Mouse (Mus musculus): ENCODE results near the gene Atp5s. TPM values are rescaled to one million over a fixed set of nuclear protein-coding genes. Genes with fewer than 3 reads are reported as not detected.

The Atp5s gene
- total and polyA plus RNA-seq, 2 experiments, result 8.6 to 9.9 TPM

GRCm38 (mm10) chr12:69788380-69788779 is 63.6 kb downstream of the Atp5s start:
- no peak for TF ChIP-seq POLR2A (IDR thresholded peaks at IDR 0.05; ENCODE audit: extremely low read depth, insufficient read depth, low read length)
- TF ChIP-seq CTCF (IDR thresholded peaks at IDR 0.05; ENCODE audit: low read depth, low read length), result no peak
- peaks cover 6% of the 10 kb centered on the region; the same call in 1 of the 2 replicates for H3K4me1 ChIP-seq (ENCODE audit: control insufficient read depth, insufficient read depth, low read length)
- H3K27ac ChIP-seq (replicated peaks; ENCODE audit: insufficient read depth, low read depth, low read length), result no peak overlapping the region

GRCm38 (mm10) chr12:69789766-69790529 is 65.2 kb downstream of the Atp5s start:
- no peaks in the 10 kb centered on the region for H3K27me3 ChIP-seq (ENCODE audit: control insufficient read depth, insufficient read depth, low read length)
- DNase-seq (ENCODE audit: extremely low read depth, low read depth, low spot score), result no peak
- TF ChIP-seq CTCF (IDR thresholded peaks at IDR 0.05; ENCODE audit: low read depth, low read length) (no peak), POLR2A (IDR thresholded peaks at IDR 0.05; ENCODE audit: extremely low read depth, insufficient read depth, low read length) (no peak)
- no peaks in the 10 kb centered on the region for H3K79me2 ChIP-seq (ENCODE audit: control insufficient read depth, insufficient read depth, low read length)
- H3K9ac ChIP-seq (ENCODE audit: low read depth, low read length), result peak overlapping the region; percentile 46
- no peak overlapping the region for H3K27ac ChIP-seq (replicated peaks; ENCODE audit: insufficient read depth, low read depth, low read length)
- WGBS, result 49% methylated on average over 27 of the region's 27 CpGs
- no peaks in the 10 kb centered on the region for H3K36me3 ChIP-seq (ENCODE audit: control insufficient read depth, insufficient read depth, low read length)
- peak overlapping the region; percentile 62 for H3K4me3 ChIP-seq (ENCODE audit: insufficient read depth, low read depth, low read length)
- peaks cover 6% of the 10 kb centered on the region; the same call in 1 of the 2 replicates for H3K4me1 ChIP-seq (ENCODE audit: control insufficient read depth, insufficient read depth, low read length)

More at GRCm38 (mm10) chr12:69788380-69788779, 63.6 kb downstream of the Atp5s start:
- Histone ChIP-seq H3K27me3 (ENCODE audit: control insufficient read depth, insufficient read depth, low read length) (no peaks in the 10 kb centered on the region), H3K9ac (ENCODE audit: low read depth, low read length) (no peak overlapping the region), H3K36me3 (ENCODE audit: control insufficient read depth, insufficient read depth, low read length) (no peaks in the 10 kb centered on the region), H3K79me2 (ENCODE audit: control insufficient read depth, insufficient read depth, low read length) (no peaks in the 10 kb centered on the region), H3K4me3 (ENCODE audit: insufficient read depth, low read depth, low read length) (no peak overlapping the region)
- no peak for DNase-seq (ENCODE audit: extremely low read depth, low read depth, low spot score)
- 36% methylated on average over 5 of the region's 5 CpGs for WGBS

GRCm38 (mm10) chr12:69790530-69791505 is 66.1 kb downstream of the Atp5s start, which contains the start of gene Cdkl1:
Cdkl1 (minus strand) TSS chr12:69791267.
- 2% methylated on average over 45 of the region's 45 CpGs for WGBS
- Histone ChIP-seq H3K4me1 (ENCODE audit: control insufficient read depth, insufficient read depth, low read length) (peaks cover 6% of the 10 kb centered on the region; the same call in 1 of the 2 replicates), H3K27me3 (ENCODE audit: control insufficient read depth, insufficient read depth, low read length) (no peaks in the 10 kb centered on the region), H3K36me3 (ENCODE audit: control insufficient read depth, insufficient read depth, low read length) (no peaks in the 10 kb centered on the region), H3K4me3 (ENCODE audit: insufficient read depth, low read depth, low read length) (peak within 1 kb of the TSS; percentile 62), H3K9ac (ENCODE audit: low read depth, low read length) (peak within 1 kb of the TSS; percentile 46), H3K79me2 (ENCODE audit: control insufficient read depth, insufficient read depth, low read length) (no peaks in the 10 kb centered on the region), H3K27ac (replicated peaks; ENCODE audit: insufficient read depth, low read depth, low read length) (no peak within 1 kb of the TSS)
- TF ChIP-seq POLR2A (IDR thresholded peaks at IDR 0.05; ENCODE audit: extremely low read depth, insufficient read depth, low read length), result no peak
- no peak; the same call in 1 of the 2 replicates for TF ChIP-seq CTCF (IDR thresholded peaks at IDR 0.05; ENCODE audit: low read depth, low read length)
- DNase-seq (ENCODE audit: extremely low read depth, low read depth, low spot score), result peak; percentile 57

Other genes starting within 250 kb of the Atp5s start
- 2.2 and 3.0 TPM in 2 replicates for gene Vcpkmt, start 141.9 kb upstream of the Atp5s start, total RNA-seq (2014; rRNA removed)
- 2.6 and 2.9 TPM in 2 replicates for gene Vcpkmt, start 141.9 kb upstream of the Atp5s start, polyA plus RNA-seq (2012; rRNA removed)
- 11.1 and 11.9 TPM in 2 replicates for gene Sos2, start 43.1 kb upstream of the Atp5s start, total RNA-seq (2014; rRNA removed)
- gene Sos2, start 43.1 kb upstream of the Atp5s start, polyA plus RNA-seq (2012; rRNA removed), result 5.5 and 7.3 TPM in 2 replicates
- gene L2hgdh, start 77 bp upstream of the Atp5s start, total RNA-seq (2014; rRNA removed), result 38.9 and 41.5 TPM in 2 replicates
- gene L2hgdh, start 77 bp upstream of the Atp5s start, polyA plus RNA-seq (2012; rRNA removed), result 17.9 and 19.6 TPM in 2 replicates
- 0.28 and 0.54 TPM in 2 replicates for gene Cdkl1, start 66.3 kb downstream of the Atp5s start, total RNA-seq (2014; rRNA removed)
- gene Cdkl1, start 66.3 kb downstream of the Atp5s start, polyA plus RNA-seq (2012; rRNA removed), result 0.05 TPM in 1 of 2 replicates, not detected in the other
- 1.5 and 1.7 TPM in 2 replicates for gene Atl1, start 167.7 kb downstream of the Atp5s start, total RNA-seq (2014; rRNA removed)
- gene Atl1, start 167.7 kb downstream of the Atp5s start, polyA plus RNA-seq (2012; rRNA removed), result 0.40 and 0.62 TPM in 2 replicates
- 15.6 and 16.2 TPM in 2 replicates for gene Map4k5, start 168.2 kb downstream of the Atp5s start, total RNA-seq (2014; rRNA removed)
- 1.8 and 3.6 TPM in 2 replicates for gene Map4k5, start 168.2 kb downstream of the Atp5s start, polyA plus RNA-seq (2012; rRNA removed)

All from liver, adult 2 months (tissue).